Mouse (Mus musculus) left cerebral cortex, adult 18-20 months (tissue): ENCODE measurements around the gene Ero1l. TPM values are rescaled to one million over a fixed set of nuclear protein-coding genes. Genes with fewer than 3 reads are reported as not detected.

Experiments
- DNase-seq, 2 experiments: peaks; one replicate each; pipeline ENCODE4 v3.0.0; 2021 to 2022; ENCODE audit warnings: low spot score in 2 of 2, mixed read lengths in 1 of 2
- long read RNA-seq, 2 experiments: library from polyadenylated mRNA; stranded (forward); transcript quantifications; one replicate each; pipeline ENCODE4 v2.0.0; 2021
- total RNA-seq, 2 experiments: library from RNA; stranded (reverse); gene quantifications; 2 replicates each; pipeline ENCODE4 v1.2.3; 2021

The Ero1l gene
- total RNA-seq: 10 to 100 TPM; 39.4 to 46.0 TPM
- long read RNA-seq, experiment 1, partial matches to known transcripts: 4 of 8 reads
- long read RNA-seq, experiment 1, other reads (novel, unspliced or antisense): 4 of 8 reads
- long read RNA-seq, experiment 2, partial matches to known transcripts: 0 of 1 reads
- long read RNA-seq, experiment 2, other reads (novel, unspliced or antisense): 1 of 1 reads

DNA sequence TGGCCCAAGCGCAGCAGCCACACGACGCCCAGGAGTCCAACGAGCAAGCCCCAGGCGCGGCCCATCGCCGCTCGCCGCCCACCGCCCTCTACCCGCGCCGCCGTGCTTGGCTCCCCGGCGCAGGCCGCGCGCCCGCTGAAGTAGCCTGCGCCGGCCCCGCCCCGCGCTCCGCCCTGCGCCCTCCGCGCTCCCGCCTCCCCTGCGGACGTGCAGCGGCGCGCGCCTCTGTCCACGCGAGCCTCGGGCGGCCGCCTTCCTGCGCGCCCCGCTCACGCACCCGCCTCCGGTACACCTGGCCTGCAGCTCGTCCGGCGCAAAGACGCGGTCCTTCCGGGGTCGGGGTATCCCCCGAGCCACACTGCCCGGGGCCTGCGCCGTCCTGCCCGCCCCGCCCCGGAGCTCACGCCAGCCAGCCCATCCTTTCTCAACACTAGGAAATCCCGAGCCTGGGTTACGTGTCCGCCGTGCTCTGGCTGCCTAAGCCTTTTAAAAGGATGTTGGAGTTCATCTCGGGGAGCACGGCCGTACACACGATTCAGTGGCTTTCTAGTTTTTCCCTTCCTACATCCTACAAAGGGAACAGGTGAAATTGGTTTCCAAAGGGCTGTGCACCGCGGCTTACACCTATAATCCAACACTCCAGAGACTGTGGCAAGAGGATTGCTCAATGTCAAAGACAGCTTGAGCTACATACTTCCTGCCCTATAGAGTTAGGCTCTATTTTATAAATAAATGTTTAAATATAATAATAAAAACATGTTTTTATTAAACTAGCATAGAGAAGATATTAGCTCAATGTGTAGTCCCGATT lies at the start of gene Ero1l:
Gene Ero1l, minus strand, starts transcription at position 346 of the 811 bp plus-strand sequence.
- DNase-seq: peak; percentile 75 to 89

DNA sequence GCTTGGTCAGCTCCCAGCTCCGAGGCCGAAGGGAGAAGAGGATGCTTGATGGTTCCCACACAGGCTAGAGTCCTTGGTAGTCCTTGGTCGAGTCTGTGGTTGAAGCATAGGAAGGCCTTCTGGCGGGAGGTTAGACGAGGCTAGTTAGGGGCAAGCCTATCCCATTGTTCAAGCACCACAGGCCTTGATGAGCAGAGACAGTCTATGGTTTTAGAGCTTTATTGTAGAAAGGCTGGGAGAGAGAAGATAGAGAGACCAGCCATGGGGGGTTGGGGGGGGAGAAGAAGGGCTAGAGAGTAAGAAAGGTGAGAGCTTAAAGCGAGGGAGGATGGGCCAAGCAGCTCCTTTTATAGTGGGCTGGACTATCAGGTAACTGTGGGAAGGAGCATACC lies 46.6 kb upstream of the Ero1l start:
- DNase-seq: no peak

DNA sequence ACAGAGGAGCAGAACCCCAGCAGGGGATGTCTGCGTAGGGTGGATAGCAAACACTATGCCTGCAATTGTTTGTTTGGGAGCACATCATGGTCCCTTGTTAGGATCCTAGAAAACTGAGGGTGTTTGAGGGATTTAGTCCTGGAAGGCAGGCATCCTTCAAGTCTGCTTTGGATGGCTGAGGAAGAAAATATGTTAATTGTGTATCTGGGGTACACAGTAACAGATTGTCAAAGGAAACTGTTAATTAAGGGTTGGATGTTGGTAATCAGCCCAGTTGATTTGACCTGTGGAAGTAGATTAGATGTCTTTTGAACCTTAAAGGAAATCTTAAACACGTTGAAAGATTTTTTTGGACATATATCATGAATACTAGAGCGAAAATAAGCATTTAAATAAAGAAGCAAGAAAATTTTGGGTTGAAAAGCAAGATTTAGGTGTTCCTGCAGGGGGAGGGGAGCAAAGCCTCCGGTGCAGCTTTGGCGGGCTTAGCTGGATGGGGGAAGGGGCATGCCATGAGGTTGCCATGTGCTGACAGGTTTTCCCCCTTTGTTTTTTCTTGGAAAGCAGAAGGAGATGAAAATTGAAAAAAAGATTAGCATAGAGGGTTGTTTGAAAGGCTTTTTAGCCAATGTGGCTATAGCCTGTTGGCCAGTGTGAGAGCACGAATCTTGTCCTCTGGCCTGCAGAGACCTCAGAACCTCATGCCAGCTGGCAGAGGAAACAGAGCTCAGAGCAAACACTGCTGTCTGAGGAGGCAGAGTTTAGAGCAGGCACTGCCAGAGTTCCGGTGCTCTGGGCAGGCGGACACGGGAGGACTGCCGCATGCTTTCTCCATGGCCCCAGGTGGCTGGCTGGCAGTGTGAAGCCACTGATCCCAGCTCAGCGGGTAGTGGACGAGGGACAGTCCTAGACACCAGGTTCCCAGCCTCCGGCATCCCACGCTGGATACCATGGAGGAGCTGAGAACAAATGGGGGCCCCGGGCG lies 45.9 kb upstream of the Ero1l start:
- no peak for DNase-seq

DNA sequence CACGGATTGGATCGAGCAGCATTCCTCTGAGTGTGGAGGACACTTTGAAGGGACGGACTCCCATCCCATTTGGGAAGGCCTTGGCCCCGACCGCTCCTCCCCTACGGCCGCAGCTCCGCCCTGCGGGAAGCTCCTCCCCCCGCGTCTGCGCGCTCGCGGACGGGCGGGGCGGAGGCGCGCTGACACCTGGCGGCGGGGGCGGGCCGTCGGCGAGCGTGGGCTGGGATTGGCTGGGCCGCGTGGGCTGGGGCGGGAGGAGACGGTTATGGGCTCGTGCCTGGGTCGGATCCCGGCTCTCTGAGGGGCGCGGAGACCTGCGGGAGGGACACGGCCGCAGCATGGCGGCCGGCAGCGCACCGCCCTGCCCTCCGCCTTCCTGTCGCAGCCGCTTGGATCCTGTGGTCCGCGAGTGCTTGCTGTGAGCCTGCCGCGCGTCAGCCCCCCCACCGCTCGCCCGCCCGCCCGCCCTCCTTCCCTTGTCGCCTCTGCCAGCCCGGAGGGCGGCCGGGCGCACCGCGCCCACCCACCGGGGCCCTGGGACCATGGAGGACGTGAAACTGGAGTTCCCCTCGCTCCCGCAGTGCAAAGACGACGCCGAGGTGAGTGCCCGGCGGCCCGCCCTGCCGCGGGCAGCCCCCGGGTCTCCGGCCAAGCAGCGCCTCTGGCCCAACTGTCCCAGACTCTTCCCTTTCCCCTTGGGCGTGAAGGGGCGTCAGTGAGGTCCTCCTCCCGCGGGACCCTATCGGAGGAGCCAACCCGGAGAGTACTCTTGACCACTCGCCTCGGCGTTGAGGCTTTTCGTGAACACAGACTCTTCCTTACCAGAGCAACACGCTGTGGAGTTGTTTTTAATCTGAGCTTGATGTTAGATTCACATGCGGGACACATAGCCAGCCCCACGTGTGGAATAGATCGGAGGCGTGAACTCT lies 32.6 kb upstream of the Ero1l start, which contains the start of gene Styx:
Gene Styx, plus strand, starts transcription at position 163 of the 929 bp plus-strand sequence.
- DNase-seq: peak; percentile 91 to 93

DNA sequence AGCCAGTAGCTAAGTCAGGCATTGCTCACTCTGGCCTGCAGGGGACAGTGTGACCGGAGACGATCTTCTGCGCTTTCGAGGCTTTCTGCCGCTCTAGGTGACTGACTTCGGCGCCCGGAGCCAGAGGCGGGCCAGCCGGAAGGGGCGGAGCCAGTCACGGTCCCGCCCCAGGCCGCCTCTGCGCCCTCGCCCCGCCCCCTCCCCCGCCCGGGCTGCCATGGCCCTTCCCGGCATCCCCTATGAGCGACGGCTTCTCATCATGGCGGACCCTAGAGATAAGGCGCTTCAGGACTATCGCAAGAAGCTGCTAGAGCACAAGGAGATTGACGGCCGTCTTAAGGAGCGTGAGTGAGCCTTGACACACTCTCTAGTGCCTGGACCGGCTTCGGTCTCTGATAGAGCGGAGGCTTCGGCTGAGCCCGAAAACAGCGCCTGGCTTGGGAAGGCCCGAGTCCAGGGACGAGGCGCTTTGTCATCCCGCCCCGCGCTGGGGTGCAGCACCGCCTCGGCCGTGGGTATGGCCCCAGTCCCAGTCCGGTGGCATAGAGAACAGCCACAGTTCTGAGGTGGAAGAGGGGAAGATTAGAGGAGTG lies 11.1 kb upstream of the Ero1l start, which contains the start of gene Psmc6:
Gene Psmc6, plus strand, starts transcription at position 200 of the 593 bp plus-strand sequence.
- peak; percentile 83 to 91 for DNase-seq

DNA sequence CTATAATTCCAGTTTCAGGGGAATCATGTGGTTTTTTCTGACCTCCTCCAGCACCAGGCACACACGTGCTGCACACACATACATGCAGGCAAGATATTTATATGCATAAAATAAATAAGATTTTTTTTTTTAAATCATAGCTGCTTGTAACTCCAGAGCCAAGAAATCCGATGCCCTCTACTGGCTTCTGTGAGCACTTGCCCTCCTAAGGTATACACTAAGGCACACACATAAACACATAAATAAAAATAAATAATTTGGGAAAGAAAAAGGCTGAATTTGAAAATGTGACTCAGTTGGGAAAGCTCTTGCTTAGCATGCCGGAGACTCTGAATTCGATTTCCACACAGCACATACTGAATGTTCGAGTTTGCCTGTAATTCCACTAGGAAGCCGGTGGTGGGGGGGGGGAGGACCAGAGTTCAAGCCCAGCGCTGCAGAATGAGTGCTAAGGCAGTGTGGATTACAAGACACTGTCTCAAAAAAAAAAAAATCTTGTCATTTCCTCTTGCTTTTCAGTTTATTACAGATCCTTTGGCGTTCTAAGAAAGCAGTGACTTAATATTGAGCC lies 10.5 kb upstream of the Ero1l start:
- no peak for DNase-seq

DNA sequence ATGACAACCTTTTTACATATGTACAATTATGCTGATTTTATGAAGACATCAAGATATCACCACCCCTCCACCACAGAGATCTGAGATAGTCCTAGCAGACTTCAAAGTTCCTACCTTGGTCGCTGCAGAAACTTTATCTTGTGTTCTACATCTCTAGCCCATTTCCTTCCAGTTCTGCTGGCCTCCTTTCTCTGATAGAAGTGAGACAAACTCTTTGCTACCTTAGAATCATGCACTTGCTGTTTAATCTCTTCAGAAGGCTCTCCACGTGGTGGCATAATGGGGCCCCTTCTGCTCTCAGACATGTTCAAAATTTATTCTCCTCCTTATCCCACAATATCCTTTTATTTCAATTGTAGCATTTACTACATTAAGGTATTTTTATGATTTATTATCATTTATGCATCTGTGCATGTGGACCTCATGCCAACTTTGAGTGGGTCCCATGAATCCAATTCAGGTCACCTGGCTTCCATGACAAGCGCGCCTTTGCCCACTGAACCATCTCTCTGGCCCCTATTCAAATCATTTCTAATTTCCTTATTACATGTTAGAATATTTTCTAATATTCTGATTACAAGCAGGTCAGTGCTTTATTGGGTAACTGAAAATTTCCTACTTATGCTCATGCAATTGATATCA lies 9.6 kb upstream of the Ero1l start:
- DNase-seq: no peak

DNA sequence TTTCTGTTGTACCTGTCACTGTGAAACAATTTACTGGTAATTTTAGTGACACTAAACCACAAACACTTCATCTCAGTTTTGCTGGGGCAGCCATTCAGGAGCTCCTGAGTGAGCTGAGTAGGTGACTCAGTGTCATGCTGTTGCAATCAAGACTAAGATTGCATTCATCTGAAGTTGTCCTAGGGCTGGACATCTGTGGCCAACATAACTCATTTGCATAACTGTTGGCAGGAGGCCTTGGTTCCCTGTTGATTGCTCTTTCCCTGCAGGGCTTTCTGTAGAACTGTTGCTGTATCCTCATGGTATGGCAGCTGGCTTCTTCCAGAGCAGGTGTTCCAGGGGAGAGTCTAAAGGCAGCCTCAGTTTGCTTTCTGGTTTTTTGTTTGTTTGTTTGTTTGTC lies 6.9 kb upstream of the Ero1l start:
- no peak for DNase-seq

DNA sequence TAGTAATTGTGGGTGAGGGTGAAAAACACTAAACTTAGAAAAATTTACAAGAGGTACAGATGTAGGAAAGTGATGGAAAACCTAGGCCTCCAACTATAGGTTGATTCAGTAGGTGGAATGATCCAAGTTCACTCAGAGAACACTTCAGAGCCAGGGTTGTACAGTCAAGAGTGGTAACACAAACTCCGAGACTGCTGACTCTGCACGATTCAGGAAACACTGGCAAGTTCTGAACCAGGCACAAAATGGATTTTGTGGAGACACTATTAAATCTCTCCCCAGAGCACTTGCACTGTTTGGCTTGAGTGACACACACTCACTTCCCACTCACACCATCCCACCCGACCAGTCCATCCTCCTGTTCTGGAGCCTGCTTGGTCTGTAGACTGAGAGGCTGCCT lies 4.7 kb upstream of the Ero1l start:
- DNase-seq: no peak

DNA sequence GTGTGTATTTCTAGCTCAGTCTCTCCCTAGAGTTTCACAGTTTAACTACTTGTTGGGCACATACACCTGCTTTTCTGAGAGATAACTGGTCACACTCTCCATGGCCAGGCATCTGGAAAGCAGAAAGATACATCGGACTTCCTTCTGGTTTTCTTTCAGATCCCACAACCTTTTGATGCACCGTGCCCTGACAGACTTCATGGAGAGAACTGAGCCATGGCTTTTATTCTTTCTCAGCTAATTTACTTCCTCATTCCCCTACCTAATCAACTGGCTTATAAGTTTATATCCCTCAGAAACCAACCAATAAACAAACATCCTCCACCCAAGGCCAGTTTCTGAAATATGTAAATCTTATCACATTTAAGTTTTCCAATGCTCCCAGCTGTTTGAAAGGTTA lies 3.9 kb upstream of the Ero1l start:
- no peak for DNase-seq

DNA sequence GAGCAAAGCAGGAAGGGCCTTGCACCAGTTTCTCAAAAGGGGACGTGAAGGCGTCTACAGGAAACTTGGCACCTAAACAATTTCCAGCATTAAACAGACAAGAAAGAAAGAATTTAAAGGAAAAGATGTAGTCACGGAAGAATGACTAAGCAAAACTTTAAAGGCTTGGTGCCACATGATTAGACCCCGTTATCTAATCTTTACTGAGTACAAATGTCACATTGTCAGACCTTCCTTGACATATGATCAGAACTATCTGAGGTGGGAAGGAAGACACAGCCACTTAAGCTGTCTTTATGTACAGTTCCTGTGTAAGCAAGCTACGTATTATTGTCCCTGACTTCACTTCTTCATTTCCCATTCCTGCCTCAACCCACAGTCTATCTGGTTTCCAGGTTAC lies 3.1 kb upstream of the Ero1l start:
- no peak for DNase-seq

DNA sequence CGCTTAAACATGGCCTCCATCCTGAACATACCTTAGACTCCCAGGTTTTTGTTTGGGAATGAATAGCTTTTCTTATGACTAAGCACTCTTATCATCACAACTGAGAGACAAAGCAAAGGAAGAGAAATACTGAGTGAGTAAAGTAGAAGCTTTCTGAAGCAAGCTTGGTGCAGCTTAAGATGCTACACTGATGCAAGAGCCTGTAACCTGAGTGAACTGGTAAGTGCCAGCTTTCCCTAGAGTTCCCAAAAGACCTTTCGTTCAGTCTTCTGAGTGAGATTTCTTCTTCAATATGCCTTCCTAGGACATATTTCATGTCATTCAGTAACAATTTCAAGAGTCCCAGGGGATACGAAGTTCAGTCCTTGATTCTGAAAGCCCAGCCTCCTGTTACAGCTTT lies 2.5 kb upstream of the Ero1l start:
- no peak for DNase-seq

DNA sequence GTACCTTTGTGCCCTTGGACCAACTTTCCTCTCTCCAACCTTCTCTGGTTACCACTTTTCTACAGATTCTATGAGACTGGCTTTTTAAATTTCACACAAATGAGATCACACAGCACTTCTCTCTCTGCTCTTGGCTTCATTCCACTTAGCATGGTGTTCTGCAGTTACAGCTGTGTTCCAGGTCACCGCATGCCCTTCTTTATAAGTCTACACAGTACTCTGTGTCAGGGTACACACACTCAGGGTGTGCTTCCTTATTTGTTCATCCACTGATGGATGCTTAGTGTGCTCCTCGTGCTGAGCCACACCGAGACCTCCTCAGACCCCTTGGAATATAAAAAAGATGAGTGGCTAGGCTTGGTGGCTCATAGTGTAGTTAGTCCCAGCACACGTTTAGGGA lies 1.5 kb upstream of the Ero1l start:
- DNase-seq: no peak

DNA sequence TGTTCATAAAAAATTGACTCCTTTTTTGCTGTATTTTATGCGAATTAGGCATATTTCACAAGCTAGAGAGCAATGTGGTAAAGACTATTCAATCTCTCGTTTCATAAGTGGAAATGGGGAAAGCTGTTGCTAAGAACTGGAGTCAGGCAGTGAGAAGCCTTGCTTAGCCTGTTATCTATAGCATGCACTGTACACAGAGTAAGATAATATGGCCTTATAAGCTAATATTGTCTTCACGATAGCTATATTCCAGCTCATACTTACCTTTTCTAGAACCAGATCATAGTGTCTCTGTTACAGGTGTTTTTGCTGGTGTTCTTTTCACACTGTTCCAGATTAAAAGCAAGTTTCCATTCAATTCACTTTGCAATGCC lies 653 bp upstream of the Ero1l start:
- no peak for DNase-seq

DNA sequence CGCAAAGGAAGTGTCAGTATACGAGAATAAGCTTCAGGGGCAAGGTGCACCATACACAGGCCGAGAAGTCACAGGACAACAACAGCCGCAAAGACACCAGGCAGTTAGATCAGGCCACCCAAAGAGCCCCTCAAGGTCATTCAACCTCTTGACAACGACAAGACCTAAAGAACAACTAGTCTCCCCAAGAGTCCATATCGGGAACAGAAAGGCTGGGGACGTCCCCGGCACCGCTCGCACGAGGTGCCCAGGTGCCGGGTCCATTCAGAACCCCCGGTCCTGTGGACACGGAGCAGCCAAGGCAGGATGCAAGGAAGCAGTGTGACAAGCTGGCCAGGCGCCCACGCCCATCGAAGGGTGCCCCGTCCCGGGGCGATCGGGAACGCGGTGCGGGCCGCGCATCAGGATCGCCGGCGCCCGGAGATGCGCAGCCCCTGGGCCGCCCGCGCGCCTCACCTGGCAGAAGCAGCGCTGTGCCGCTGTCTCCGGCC lies 605 bp downstream of the Ero1l start:
- DNase-seq: no peak

DNA sequence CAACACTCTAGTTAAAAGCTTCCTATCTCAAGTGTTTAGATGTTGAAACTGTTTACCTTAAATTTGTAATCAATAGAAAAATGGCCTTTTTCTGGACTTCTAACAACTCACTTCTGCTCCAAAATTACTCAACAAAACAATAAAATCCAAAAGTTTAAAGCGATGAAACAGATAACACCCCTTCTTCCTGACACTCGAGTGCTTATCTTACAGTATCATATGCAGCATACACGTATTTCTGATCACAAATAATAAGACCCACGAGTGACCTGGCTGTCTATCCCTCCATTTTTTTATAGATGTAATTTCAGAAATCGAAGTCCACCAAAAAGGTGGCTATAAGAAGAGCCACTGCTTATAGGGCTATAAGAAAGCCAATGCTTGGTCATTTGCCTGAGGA lies 1.6 kb downstream of the Ero1l start:
- DNase-seq: no peak

DNA sequence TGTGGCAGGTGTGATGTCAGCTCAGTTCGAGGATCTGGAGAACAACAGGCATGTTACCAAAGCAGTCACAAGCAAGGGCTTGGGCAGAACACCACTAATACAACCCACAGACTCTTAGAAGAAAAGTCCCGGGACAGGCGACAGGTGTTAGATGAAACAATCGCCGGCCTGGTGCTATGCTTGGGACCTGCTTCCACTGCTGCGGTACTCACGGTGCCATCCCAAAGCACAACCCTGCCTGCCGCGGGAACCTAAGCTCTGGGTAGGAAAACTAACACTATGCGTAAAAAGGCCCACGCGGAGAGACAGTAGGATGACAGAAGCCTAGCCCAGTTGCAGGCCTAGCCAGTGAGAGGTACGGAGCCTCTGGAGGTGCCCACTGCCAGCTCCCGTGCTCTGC lies 8.5 kb downstream of the Ero1l start:
- DNase-seq: no peak

DNA sequence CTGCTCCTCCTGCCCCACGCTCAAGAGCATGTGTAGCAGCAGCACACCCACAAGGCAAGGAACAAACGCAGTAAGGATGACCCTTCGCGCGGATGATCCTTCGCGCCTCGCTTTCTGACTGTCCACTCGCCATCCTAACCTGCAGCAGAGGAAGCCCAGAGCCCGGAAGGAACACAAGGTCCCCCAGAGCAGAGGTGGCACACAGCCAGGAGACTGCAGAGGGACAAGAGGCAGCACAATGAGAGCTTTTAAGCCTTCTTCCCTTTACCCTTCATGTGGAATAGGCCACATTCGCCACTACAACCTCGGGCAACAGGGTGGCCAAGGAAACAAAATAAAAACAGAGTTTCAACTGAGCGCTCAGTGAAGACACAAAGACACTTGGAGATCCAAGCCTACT lies 8.9 kb downstream of the Ero1l start:
- no peak for DNase-seq
